Mouse (Mus musculus): ENCODE measurements at regions not wholly inside any gene's neighbourhood (a gene's known extent, or its start where the extent isn't known, plus 50 kb on each side); places are given as distances from the start of the nearest gene placed in this dataset.

- no peaks in the 10 kb centered on the region for H3K27me3 ChIP-seq (ENCODE audit: control insufficient read depth, insufficient read depth, low read length)
- 89% methylated on average over 11 of the region's 11 CpGs for WGBS
- no peaks in the 10 kb centered on the region for H3K4me1 ChIP-seq (ENCODE audit: control insufficient read depth, insufficient read depth, insufficient read length, low read length)
- TF ChIP-seq POLR2A (IDR thresholded peaks at IDR 0.05; ENCODE audit: low read depth, low read length) (no peak), CTCF (IDR thresholded peaks at IDR 0.05; ENCODE audit: extremely low read depth, insufficient read length, insufficient replicate concordance, low read depth, low read length) (no peak)
- H3K4me3 ChIP-seq (ENCODE audit: low read depth, low read length) = no peak overlapping the region
- peaks cover 2% of the 10 kb centered on the region; the same call in 1 of the 2 replicates for H3K36me3 ChIP-seq (ENCODE audit: control insufficient read depth, insufficient read depth, low read length)
- no peak overlapping the region for H3K27ac ChIP-seq (ENCODE audit: insufficient read depth, low read depth, low read length)
These were observed 65.6 kb upstream of the Tiam2 start for GRCm38 (mm10) chr17:3260796-3261195.

GRCm38 (mm10) chr17:3273108-3274091 is 53.0 kb upstream of the Tiam2 start:
- Histone ChIP-seq H3K27me3 (ENCODE audit: control insufficient read depth, insufficient read depth, low read length) (no peaks in the 10 kb centered on the region), H3K36me3 (ENCODE audit: control insufficient read depth, insufficient read depth, low read length) (no peaks in the 10 kb centered on the region), H3K4me1 (ENCODE audit: control insufficient read depth, insufficient read depth, insufficient read length, low read length) (no peaks in the 10 kb centered on the region), H3K27ac (ENCODE audit: insufficient read depth, low read depth, low read length) (no peak overlapping the region), H3K4me3 (ENCODE audit: low read depth, low read length) (no peak overlapping the region)
- TF ChIP-seq CTCF (IDR thresholded peaks at IDR 0.05; ENCODE audit: extremely low read depth, insufficient read length, insufficient replicate concordance, low read depth, low read length) (peak; percentile 69; the same call in 1 of the 2 replicates), POLR2A (IDR thresholded peaks at IDR 0.05; ENCODE audit: low read depth, low read length) (no peak)
- 48% methylated on average over 22 of the region's 22 CpGs for WGBS

GRCm38 (mm10) chr17:3274449-3275285 is 51.7 kb upstream of the Tiam2 start:
- H3K4me1 ChIP-seq (ENCODE audit: control insufficient read depth, insufficient read depth, insufficient read length, low read length) = no peaks in the 10 kb centered on the region
- H3K27me3 ChIP-seq (ENCODE audit: control insufficient read depth, insufficient read depth, low read length) = no peaks in the 10 kb centered on the region
- 63% methylated on average over 14 of the region's 14 CpGs for WGBS
- TF ChIP-seq POLR2A (IDR thresholded peaks at IDR 0.05; ENCODE audit: low read depth, low read length) (no peak), CTCF (IDR thresholded peaks at IDR 0.05; ENCODE audit: extremely low read depth, insufficient read length, insufficient replicate concordance, low read depth, low read length) (no peak)
- H3K27ac ChIP-seq (ENCODE audit: insufficient read depth, low read depth, low read length) = no peak overlapping the region
- H3K4me3 ChIP-seq (ENCODE audit: low read depth, low read length) = no peak overlapping the region
- no peaks in the 10 kb centered on the region for H3K36me3 ChIP-seq (ENCODE audit: control insufficient read depth, insufficient read depth, low read length)

Measured in small intestine, adult 2 months (tissue).